Mouse (Mus musculus) erythroid progenitor cell, adult 5-6 weeks (primary cell): ENCODE measurements at regions not wholly inside any gene's neighbourhood (a gene's known extent, or its start where the extent isn't known, plus 50 kb on each side); places are given as distances from the start of the nearest gene placed in this dataset.

Experiments used
- ATAC-seq: replicated peaks from 2 replicates; pipeline ENCODE4 v1.8.0; 2016; ENCODE audit warnings: moderate number of reproducible peaks, mild to moderate bottlenecking, moderate TSS enrichment, inconsistent platforms; ENCODE audit not compliant: poor library complexity, low FRiP score, severe bottlenecking

- ATAC-seq: no peak
Observed at GRCm38 (mm10) chr3:38143147-38143883, 341.3 kb downstream of the Ankrd50 start.

DNA sequence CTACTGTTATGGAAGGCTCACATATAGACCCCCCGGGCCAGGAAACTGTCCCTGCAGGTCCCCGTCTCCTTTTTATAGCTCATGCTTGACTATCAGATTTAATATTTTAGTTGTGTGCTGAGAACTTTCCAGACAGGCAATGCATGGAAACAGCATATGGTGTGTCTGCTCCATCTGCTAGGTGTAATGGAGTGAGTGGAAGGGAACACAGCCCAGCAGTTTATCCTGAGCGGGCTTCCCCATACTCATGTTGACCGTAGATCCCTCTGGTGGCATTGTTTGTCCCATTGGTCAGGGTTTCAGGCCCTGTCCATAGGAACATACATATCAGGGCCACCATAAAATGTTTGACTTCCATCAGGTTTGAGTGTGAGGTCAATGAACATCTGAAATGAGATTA, 345.3 kb downstream of the Ankrd50 start:
- ATAC-seq: no peak

- no peak for ATAC-seq
Observed at GRCm38 (mm10) chr3:38138014-38138413, 346.6 kb downstream of the Ankrd50 start.

- ATAC-seq: no peak
Observed at GRCm38 (mm10) chr3:38135808-38136214, 348.8 kb downstream of the Ankrd50 start.

- no peak for ATAC-seq
Observed at GRCm38 (mm10) chr3:38134425-38134824, 350.2 kb downstream of the Ankrd50 start.

DNA sequence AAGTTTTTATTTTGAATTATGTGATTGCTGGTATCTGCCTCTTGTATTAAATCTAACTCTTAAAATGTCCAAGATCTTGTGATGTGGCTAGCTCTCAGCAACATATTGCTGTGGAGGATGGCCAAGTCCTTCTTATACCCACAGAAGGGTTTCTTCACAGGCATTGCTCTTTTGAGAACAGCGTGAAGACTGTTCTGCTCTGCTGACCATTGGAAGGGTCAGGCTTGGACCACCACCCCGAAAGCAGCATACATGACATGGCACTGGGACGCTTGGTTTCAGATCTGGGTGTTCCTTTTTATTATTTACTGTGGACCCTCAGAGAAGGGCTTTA, 352.8 kb downstream of the Ankrd50 start:
- ATAC-seq: no peak

GRCm38 (mm10) chr3:38131176-38131886, 353.3 kb downstream of the Ankrd50 start:
- no peak for ATAC-seq

DNA sequence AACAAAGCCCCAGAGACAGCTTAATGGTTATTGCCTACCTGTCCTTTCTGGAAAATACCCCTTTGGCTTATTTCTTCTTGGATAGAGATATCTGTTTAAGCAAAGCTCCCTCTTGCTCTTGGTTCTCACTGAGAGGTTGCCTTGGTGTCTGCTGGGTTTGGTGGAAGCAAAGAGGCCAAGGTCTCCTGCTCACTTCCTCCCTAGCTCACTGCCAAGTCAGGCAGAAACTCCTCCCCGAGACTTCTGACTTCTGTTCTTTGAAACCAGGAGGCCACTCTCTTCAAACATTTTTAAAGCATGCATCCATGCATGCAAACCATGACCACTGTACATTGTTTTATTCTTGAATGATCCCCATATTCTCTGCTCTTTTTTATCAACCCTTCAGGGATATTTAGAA, 354.6 kb downstream of the Ankrd50 start:
- ATAC-seq: no peak

DNA sequence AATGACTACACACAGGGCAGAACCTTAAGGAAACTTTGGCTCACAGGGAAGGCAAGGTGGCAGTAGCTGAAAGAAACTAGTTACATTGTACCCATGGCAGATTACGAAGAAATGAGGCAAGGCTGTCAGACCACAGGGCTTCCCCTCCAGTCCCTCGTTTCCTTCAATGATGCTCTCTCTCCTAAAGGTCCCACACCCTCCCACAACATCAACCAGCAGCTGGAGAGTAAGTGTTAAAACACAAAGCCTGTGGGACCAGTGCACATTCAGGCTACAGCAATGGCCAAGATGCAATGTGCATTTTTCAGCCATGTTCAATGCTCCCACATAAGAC, 355.5 kb downstream of the Ankrd50 start:
- no peak for ATAC-seq

DNA sequence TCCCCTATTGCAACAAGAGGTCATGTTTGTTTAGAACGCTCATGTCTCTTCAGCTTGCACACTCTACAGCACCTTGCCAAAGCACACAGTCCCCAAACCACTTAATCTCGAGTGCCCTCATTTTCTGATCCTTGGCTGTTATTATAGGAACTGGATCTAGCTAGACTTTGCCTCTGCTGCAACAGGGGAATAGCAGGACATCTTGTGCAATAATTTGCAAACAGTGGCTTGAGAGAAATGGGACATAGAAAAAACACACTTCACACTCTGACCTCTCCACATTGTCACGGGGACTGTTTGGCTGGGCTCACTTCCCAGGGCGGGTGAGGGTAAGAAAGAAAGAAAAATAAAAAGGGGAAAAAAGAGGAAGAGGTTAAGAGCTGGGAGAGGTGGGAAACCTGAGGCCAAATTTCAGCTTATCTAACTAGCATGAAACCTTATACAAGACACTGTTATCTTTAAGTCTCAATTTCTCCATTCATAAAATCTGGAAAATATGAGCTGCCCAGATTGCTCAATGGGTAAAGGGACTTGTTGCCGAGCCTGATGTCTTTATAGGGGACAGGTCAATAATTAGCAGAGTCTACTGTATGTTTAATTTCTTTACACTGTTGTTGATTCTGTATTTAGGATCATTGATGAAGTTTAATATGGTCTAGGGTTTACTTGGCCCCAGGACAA, 356.0 kb downstream of the Ankrd50 start:
- ATAC-seq: no peak

DNA sequence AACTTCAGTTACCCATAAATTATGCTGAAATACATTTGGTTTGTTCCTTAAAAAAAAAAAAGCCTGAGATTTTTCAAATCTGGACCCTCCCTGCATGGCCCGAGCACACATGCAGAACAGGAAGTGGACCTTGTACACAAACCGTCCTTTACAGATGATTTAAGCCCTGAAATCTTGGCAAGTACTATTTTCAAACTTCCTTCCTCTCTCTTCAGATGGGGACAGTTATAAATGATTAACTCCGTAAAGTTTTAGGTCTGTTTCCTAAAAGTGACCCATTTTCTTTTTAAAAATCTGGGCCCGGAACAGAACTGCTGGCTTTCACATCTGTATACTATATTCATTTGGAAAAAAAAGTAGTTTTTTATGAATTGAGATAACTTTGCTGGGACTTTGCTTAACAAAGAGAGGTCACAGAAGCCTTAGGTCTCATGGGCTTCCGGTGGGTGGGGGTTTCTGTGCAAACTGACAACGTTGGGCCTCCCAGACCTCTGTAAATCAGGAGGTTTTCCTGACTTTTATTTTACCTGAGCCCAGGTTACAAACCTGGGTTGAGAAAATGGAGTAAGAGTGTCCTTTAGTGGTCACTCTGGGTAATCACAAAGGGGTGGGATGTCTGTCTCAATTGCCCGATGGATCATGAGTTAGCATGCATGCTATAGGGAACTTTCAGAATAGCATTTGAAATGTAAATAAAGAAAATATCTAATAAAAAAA, 368.4 kb downstream of the Ankrd50 start:
- no peak for ATAC-seq

DNA sequence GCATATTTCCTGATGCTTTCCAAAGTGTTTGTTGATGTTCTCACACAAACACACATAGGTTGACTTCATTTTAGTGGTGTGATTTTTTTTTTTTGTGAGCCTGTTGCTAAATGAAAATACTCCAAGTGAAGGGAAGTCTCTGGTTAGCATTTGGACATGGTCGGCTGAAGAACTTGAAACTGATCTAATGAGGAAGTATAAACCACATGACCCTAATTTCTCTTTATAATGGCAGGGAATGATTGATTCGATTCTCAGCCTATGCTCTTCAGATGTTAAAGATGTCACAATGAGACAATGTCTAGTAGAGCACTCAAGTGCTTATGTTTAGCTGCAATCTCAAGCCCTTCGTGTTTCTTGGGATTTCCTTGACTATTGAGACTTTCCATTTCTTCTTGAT, 372.1 kb downstream of the Ankrd50 start:
- ATAC-seq: no peak

- no peak for ATAC-seq
Observed at GRCm38 (mm10) chr3:38105022-38105857, 379.4 kb downstream of the Ankrd50 start.

- ATAC-seq: no peak
Observed at GRCm38 (mm10) chr3:38104418-38104817, 380.1 kb upstream of the Gm5148 start.

- no peak for ATAC-seq
Observed at GRCm38 (mm10) chr3:38102985-38103384, 378.7 kb upstream of the Gm5148 start.

GRCm38 (mm10) chr3:38102181-38102580, 377.9 kb upstream of the Gm5148 start:
- no peak for ATAC-seq

DNA sequence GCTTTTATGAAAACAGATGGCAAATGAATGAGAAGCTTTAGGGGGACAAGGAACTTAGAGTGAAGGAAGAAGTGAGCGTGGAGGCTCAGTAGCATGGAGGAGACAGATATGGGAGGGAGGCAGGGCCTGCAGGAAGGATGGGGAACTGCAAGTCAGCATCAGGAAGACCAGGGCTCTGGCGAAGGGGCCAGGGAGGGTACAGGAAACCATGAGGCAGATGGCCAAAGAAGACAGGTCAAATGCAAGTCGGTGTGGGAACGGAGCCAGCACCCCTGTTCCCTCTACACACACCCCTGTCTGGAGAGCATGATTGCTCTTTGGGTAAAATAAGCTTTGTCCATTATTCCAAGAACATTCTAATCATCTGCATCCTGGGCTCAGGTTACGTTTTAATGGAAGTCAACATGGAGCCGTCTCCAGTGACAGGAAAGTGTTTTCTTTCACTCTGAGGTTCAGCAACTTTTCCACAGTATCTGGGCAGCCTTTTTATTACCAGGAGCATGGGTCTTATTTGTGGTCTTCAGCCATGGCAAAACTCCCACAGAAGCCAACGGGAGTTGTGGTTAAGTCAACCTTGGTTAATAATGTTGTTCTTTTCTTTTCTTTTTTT, 370.2 kb upstream of the Gm5148 start:
- ATAC-seq: no peak

GRCm38 (mm10) chr3:38084548-38084947, 360.3 kb upstream of the Gm5148 start:
- ATAC-seq: no peak

- no peak for ATAC-seq
Observed at GRCm38 (mm10) chr3:38082386-38082785, 358.1 kb upstream of the Gm5148 start.
